Mouse (Mus musculus) frontal cortex, postnatal 36 days (tissue): ENCODE measurements around the gene Trmo.

Experiments
- DNase-seq, 2 experiments: peaks; one replicate each; pipeline ENCODE4 v3.0.0; 2022; ENCODE audit warnings: low spot score in 2 of 2

The Trmo gene

GRCm38 (mm10) chr4:46389013-46389611 is at the start of gene Trmo:
TSS of gene Trmo (minus strand) at chr4:46389437.
- peak; percentile 95 for DNase-seq

GRCm38 (mm10) chr4:46432339-46433036 is 43.3 kb upstream of the Trmo start:
- no peak for DNase-seq

DNA sequence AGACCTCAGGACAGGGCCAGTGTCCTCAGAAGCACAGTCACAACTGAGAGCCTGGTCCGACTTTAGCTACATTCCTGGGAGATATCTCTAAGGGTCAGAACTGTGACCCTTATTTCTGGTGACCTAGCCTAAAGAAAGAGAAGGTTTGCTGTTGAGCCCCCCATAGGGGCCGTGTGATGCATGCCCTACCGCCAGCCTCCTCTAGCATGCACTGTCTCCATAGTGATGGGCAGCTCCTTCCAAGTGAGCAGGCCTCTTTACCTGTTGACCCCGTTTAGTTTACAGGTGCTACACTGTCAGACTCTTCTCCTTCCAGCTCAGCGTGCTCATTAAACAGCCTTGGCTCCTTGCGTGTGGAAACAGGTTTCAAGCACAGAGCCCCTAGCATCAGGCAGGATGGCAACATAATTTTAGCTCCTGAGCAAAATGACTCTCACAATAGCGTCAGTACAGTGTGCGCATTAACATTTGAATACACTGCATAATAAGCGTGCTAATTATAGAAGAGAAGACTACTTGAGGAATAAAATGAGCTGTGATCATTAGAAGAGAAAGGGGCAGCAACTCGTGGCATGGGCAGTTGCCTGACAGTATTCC is 39.8 kb upstream of the Trmo start:
- DNase-seq = peak in 1 of 2 experiments; percentile 5

- no peak for DNase-seq
These were observed 33.4 kb upstream of the Trmo start for GRCm38 (mm10) chr4:46422625-46423024.

GRCm38 (mm10) chr4:46418851-46419250 is 29.6 kb upstream of the Trmo start:
- no peak for DNase-seq

- DNase-seq = no peak
These were observed 28.3 kb upstream of the Trmo start for GRCm38 (mm10) chr4:46417491-46417890.

- no peak for DNase-seq
These were observed 24.2 kb upstream of the Trmo start, which contains the start of gene Hemgn for GRCm38 (mm10) chr4:46413406-46413805. TSS of gene Hemgn (minus strand) at chr4:46413506.

- DNase-seq = no peak
These were observed 22.9 kb upstream of the Trmo start for GRCm38 (mm10) chr4:46412113-46412512.

GRCm38 (mm10) chr4:46411489-46411888 is 22.3 kb upstream of the Trmo start:
- DNase-seq = no peak

DNA sequence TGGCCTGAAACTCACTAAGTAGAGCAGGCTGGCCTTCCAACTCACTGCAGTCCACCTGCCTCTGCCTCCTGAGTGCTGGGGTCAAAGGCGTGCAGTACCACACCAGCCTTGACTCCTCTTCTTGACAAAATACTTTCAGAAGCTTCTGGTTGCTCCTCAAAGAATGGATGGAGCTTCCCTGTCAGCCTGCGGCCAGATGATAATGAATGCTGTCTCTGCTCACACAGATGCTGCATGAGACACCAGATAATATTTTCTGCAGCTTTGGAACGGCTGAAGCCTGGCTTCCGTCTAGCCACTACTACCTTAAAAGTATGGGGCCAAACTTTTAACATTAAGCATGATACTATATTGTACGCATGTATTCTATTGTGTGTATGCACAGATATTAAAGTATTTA is 21.4 kb upstream of the Trmo start:
- no peak for DNase-seq

GRCm38 (mm10) chr4:46406966-46407703 is 17.9 kb upstream of the Trmo start:
- no peak for DNase-seq

DNA sequence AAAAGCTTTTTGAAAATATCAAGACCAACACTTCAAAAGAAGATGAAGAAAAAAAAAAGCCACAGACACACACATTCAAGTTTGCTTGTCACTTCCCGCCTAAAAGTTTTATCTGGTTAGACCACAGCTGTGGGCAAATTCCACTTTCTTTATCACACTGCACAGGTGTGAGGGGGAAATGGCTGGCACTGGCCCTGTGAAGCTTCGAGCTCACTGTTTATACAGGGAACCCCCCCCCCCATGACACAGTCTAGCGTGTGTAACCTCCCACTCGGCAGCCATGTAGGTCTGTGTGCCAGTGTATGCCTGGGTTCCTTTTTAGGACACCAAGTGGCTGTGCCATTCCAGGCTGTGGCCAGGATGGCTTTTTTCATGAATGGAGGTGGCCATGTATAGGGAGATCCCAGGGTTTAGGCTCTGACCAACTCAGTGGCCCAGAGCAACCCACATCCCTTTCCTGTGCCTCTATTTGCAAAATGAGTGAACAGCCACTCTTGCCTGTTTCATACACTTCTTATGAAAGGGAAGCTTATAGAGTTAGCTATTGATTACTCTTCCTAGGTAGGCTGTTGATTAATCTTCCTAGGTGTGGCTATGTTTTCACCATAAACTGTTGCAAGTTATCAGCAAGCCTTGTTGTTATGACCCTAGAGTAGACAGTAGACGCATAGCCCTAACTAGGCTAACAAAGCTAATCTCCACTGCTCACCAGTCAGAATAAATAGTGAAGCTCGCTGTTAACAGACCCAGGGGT is 15.0 kb upstream of the Trmo start:
- DNase-seq = no peak

DNA sequence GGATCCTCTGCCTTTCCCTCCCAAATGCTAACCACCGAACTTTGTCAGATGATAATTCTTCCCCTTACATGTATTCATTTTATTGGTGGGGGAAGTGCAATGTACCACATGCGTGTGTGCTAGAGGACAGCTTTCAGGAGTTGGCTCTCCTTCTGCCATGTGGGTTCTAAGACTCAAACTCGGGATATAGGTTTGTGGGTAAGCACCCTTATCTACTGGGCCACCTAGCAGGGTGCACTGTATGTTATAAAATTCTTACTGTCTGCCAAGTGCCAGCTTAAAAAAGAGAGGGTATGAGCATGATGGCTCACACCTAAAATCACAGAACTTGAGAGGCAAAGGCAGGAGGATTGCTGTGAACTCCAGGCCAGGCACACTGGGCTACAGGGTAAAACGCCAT is 9.6 kb upstream of the Trmo start:
- no peak for DNase-seq

DNA sequence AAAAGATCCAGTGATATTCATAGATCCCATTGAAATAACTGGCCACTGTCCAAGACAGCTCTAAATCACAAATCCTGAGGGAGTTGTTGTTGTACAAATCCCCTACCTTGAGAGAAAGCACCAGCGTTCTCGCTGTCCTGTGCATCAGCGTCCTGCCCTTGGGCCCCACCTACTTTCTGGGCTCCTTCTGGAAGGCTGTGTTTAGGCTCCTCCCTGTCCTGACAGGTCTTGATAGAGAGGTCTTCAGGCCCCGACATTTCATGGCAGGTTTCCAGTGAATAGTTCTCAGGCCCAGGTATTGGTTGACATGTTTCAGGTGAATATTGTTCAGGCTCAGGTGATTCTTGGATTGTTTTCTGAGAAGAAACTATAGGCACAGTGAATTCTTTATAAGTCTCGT is 6.5 kb upstream of the Trmo start:
- no peak for DNase-seq

DNA sequence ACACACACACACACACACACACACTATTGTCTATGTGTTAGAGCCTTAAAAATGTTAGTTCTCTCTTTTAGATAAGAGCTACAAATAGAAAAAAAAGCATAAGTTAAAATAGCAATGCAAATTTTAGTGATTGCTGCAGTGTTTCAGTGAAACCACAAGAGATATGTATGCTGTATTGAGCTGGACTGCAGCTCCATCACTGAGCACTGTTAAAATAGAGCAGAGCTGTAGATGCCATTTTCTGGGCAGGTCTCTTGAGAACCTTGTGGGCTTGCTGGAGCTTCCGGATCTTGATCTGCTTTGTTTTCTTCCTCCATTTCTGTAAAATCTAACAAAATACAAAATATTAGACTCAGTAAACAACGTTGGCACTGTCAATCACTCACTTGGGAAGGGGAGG is 5.2 kb upstream of the Trmo start:
- DNase-seq = no peak

DNA sequence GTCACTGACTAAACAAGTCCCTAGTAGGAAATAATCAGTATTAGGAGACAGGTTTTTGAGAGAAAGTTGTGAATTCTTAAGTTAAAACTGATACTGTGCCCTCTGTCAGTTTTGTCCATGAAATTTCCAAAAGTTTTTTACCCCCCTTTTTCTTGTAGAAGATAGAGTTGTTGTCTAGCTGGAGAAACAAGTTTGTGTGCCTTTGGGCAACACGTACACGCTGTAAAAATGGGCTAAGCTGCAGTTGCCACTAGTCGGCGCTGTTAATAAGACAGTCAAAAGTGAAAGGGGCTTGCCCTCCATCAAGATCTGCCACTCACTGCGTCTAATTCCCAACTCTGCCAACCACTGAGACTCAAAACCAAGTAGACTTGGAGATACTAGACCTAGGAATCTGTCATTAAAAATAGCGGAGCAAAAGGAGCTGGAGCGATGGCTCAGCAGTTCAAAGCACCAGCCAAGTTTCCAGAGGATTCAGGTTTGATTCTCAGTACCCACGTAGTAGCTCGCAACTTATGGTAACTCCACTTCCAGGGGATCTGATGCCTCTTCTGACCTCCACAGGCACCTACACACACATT is 1.2 kb upstream of the Trmo start:
- peak; percentile 54 to 67 for DNase-seq

DNA sequence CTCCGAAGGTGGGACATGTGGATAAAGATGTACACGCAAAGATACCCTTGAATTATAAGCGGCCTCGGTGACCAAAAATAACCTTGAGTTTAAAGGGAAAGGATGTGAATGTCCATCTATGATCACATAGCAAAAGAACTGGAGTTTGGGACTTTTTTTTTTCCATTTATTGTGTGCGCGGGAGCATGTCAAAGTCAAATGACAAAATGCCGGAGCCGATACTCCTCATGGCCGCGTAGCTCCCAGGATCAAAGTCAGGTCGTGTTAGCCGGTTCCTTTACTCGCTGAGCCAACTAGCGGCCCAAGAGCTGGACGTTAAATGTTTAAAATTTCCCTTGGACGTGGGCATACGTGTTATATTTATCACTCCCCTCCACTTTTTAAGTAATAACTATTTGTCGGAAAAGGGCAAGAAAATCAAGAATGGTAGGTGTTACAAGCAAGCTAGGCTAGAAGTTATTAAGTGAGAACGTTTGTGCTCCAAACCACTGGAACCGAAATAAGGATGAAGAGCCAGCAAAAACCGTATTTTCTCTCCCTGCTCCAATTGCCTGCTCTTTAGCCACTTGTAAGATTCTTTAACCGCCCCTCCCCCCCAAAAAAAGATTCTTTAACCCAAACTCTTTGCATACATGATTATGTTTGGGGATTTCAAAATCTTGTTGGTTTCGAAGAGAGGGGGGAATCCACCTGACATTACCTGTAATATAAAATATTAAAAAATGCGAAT is 540 bp upstream of the Trmo start:
- DNase-seq = no peak

GRCm38 (mm10) chr4:46388556-46388955 is 681 bp downstream of the Trmo start:
- no peak for DNase-seq

DNA sequence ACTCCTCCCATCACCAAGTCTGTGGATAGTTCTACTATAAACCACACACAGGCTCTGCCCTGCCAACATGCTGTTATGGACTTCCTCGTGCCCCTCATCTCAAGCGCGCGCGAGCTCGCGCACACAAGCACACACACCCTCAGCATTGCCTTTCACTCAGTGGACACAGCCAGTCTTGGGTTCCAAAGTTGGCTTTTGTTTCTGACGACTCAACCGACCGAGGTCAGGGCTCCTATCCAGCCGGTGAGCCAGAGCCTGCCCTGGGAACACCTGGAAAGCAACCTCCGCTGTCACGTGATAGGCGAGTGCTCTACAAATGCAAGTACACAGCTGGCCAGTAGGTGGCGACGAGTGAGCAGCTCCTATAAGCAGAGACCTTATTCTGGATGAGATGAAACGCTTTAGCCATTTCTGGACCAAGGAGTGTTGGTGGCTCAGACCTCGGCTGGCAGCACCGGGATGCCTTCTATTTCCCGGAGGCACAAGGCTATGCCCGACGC is 14.3 kb downstream of the Trmo start:
- peak; percentile 74 to 89 for DNase-seq

DNA sequence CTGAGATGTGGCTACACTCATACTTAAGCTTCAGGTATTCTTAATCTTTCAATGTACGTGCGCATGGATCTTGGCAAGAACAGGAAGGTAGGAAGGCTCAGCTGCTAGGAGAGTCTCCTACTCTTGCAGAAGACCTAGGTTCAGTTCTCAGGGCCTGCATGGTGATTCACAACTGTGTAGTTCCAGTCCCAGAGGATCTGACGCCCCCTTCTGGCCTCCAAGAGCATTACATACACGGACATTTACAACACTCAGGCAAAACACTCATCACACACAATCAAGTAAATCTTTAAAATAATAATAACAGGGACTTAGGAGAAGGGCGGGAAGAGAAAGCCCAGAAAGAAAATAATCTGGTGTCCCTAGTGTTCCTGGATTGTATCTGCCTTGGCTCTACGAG is 14.8 kb downstream of the Trmo start:
- peak in 1 of 2 experiments; percentile 13 for DNase-seq

DNA sequence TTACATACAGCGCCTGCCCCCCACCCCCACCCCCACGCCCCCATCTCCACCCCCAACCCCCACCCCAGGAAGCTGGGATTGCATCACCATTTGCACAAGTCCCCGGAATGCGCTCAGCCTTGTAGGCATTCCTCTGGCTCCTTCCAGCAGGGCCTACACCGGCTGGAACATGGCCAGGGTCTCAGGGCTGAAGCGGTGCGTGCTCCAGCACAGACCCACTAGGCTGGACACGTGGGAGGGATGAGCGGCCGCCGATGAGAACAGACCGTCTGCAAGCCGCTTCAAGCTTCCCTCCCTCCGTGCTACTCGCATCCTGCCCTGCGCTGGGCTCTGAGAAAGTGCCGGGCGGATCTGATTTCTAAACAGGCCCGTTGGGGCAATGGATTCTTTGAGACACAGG is 18.2 kb downstream of the Trmo start:
- no peak for DNase-seq
